Mouse (Mus musculus) layer of hippocampus, adult 8-10 months (tissue): ENCODE data around the gene Arhgef16. TPM values are rescaled to one million over a fixed set of nuclear protein-coding genes. Genes with fewer than 3 reads are reported as not detected.

Experiments
- DNase-seq, 2 experiments: peaks; one replicate each; pipeline ENCODE4 v3.0.0; 2022; ENCODE audit warnings: low spot score in 2 of 2
- total RNA-seq, 4 experiments: library from RNA; stranded (reverse); gene quantifications; 2 replicates each; pipeline ENCODE4 v1.2.4; 2022

The Arhgef16 gene
- total RNA-seq, 4 experiments from 2014 or later, result 0.63 to 2.0 (median 1.3) TPM

- DNase-seq, result no peak
Measured at GRCm38 (mm10) chr4:154232295-154232694, 69.2 kb downstream of the Arhgef16 start.

- no peak for DNase-seq
Measured at GRCm38 (mm10) chr4:154231380-154231779, 70.1 kb downstream of the Arhgef16 start.

GRCm38 (mm10) chr4:154229569-154229968 is 71.9 kb downstream of the Arhgef16 start:
- DNase-seq, result no peak

Other genes starting within 250 kb of the Arhgef16 start
- gene Trp73, start 161.5 kb downstream of the Arhgef16 start, total RNA-seq, result 1 to 10 TPM; 1.8 to 2.9 (median 2.3) TPM
- gene Wrap73, start 159.3 kb downstream of the Arhgef16 start, total RNA-seq, result 10 to 100 TPM; 30.2 to 36.3 (median 32.5) TPM
- 100 to 1,000 TPM; 159 to 183 (median 167) TPM for gene Tprgl, start 141.0 kb downstream of the Arhgef16 start, total RNA-seq
- 1 to 10 TPM; 5.3 to 7.2 (median 5.7) TPM for gene Megf6, start 130.9 kb downstream of the Arhgef16 start, total RNA-seq
- under 1 TPM in 2 of 4 experiments, not detected in 2; 0.64 to 0.94 TPM for gene B230104I21Rik, start 34.5 kb upstream of the Arhgef16 start, total RNA-seq